Mouse (Mus musculus) hindbrain, postnatal 0 days (tissue): ENCODE data around the gene Atg10. TPM values are rescaled to one million over a fixed set of nuclear protein-coding genes. Genes with fewer than 3 reads are reported as not detected.

Experiments
- ATAC-seq: fragments of 200-750 bp; cut with Nextera tagmentation; 2 replicates; pipeline ENCODE4 v1.8.0; 2017; ENCODE audit warnings: mild to moderate bottlenecking, moderate TSS enrichment, moderate library complexity
- DNase-seq: peaks from one replicate; pipeline ENCODE4 v3.0.0-alpha.2; 2015; ENCODE audit warnings: low spot score
- H3K27ac ChIP-seq: fragments of 300-500 bp; sonication (generic); 2 replicates; pipeline ENCODE4 v1.5.1; 2014; ENCODE audit warnings: mild to moderate bottlenecking
- H3K27me3 ChIP-seq: fragments of 300-500 bp; sonication (generic); 2 replicates; pipeline ENCODE4 v1.6.1; 2014; ENCODE audit warnings: low read length, mixed read lengths; ENCODE audit not compliant: insufficient read depth
- H3K36me3 ChIP-seq: fragments of 300-500 bp; sonication (generic); 2 replicates; pipeline ENCODE4 v1.6.1; 2014; ENCODE audit warnings: low read length, mixed read lengths; ENCODE audit not compliant: insufficient read depth
- H3K4me1 ChIP-seq: fragments of 300-500 bp; sonication (generic); 2 replicates; pipeline ENCODE4 v1.6.1; 2014; ENCODE audit warnings: antibody characterized with exemption, low read length, mixed read lengths; ENCODE audit not compliant: insufficient read depth
- H3K4me2 ChIP-seq: fragments of 300-500 bp; sonication (generic); 2 replicates; pipeline ENCODE4 v1.6.1; 2014; ENCODE audit warnings: low read depth, mild to moderate bottlenecking, low read length, moderate library complexity, mixed read lengths
- H3K4me3 ChIP-seq: fragments of 300-500 bp; sonication (generic); 2 replicates; pipeline ENCODE4 v1.5.1; 2014; ENCODE audit warnings: low read length
- H3K9ac ChIP-seq: fragments of 300-500 bp; sonication (generic); replicated peaks from 2 replicates; pipeline ENCODE4 v1.6.1; 2014; ENCODE audit warnings: mild to moderate bottlenecking, low read length, moderate library complexity, mixed read lengths
- H3K9me3 ChIP-seq: fragments of 300-500 bp; sonication (generic); 2 replicates; pipeline ENCODE4 v1.6.1; 2016; ENCODE audit warnings: low read length, mixed read lengths
- CTCF ChIP-seq: IDR thresholded peaks from 2 replicates; pipeline ENCODE4 v1.5.1; 2016; ENCODE audit warnings: antibody characterized with exemption, control low read depth, low read depth
- WGBS: fragments of 180-500 bp; shearing (Covaris S2); extraction: QIAGEN DNeasy Blood & Tissue Kit; methylation state at CpG from one replicate; pipeline ENCODE4 v1.1.7; 2014; 5-methylcytosine and 5-hydroxymethylcytosine counted together
- polyA plus RNA-seq: library from polyadenylated mRNA; unstranded; fragments of >200 nt; fragmentation: Nextera tagmentation; extraction: Ambion mirVana; gene quantifications from 2 replicates; pipeline ENCODE4 v1.2.1, GENCODE M21; 2015
- total RNA-seq: library from RNA; depleted of rRNA; stranded (reverse); fragments of >200 nt; gene quantifications from 2 replicates; pipeline ENCODE4 v1.2.3, GENCODE M21; 2014

The Atg10 gene
- total and polyA plus RNA-seq, 2 experiments from 2014 or later, result 5.2 to 13.9 TPM

DNA sequence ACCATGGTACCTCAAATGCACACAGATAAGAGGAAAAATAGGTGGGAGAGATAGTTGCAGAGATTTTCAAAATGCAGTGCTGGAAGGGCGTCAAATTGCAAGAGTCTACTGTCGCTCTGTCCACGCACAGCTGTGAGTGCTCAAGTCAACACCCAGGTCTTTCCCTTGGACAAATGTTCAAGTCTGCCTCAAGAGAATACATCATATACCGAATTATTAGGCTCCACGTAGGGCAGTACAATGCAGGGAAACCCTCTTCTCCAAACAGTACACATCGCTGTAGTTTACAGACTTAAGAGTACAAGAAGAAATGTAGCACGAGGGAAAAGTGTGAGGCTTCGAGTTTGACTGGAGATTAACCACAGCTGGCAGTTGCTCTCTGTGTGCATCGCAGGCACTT is 200.3 kb downstream of the Atg10 start:
- Histone ChIP-seq H3K4me2 (no peak overlapping the region), H3K4me1 (no peaks in the 10 kb centered on the region), H3K27me3 (no peaks in the 10 kb centered on the region), H3K4me3 (no peak overlapping the region), H3K36me3 (no peaks in the 10 kb centered on the region), H3K9ac (no peak overlapping the region), H3K27ac (no peak overlapping the region), H3K9me3 (no peaks in the 10 kb centered on the region)
- TF ChIP-seq CTCF, result no peak
- DNase-seq, result no peak
- ATAC-seq, result no peak
- 90% methylated on average over 9 of the region's 9 CpGs for WGBS

DNA sequence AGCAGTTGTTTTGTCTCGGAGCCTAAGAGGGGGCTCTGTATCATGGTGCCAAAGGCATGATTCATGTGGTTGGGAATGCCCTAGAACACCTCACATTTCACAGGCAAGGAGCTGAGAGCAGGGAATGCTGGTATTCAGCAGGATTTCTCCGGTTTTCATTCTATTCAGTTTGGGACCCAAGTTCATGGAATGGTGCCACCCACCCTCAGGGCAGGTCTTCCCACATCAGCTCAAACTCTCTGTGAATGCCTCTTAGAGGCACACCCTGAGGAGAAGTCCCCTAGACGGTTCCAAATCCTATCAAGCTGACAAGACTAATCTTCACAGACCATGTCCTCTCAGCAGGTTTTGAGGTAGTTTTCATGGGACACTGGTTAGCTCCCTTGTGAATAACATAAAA is 211.9 kb downstream of the Atg10 start:
- no peak for DNase-seq
- H3K27me3 ChIP-seq, result no peaks in the 10 kb centered on the region
- no peak for TF ChIP-seq CTCF
- no peak overlapping the region for H3K27ac ChIP-seq
- H3K9ac ChIP-seq, result no peak overlapping the region
- no peaks in the 10 kb centered on the region for H3K9me3 ChIP-seq
- no peaks in the 10 kb centered on the region for H3K36me3 ChIP-seq
- WGBS, result 50% methylated on average over 3 of the region's 3 CpGs
- no peak for ATAC-seq
- H3K4me2 ChIP-seq, result no peak overlapping the region
- no peaks in the 10 kb centered on the region for H3K4me1 ChIP-seq
- H3K4me3 ChIP-seq, result no peak overlapping the region

DNA sequence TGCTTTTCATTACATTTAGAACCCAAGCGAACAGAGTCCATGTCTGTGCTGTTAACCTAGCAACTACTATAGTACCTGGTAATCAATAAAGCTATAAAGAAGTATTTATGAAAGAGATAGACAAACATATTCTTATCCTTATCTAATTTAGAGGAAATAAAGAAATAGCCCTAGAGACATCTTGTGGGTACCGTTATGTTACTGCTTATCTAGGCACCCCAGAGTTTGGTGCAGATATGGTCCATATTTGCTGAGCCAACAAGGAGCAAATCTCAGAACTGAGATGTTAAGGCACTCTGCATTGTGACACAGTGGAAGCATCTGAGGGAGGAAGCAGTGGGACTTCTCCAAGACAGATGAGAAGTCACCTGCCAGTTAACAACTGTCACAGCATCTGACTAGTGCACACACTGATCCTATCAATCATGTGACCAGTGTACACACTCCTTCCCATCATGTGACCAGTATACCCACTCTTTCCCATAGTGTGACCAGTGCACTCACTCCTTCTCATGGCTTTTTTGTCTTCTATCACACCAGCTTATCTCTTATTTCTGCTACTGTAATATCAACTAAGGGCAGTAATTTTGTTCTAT is 228.6 kb downstream of the Atg10 start:
- Histone ChIP-seq H3K4me3 (no peak overlapping the region), H3K27me3 (no peaks in the 10 kb centered on the region), H3K27ac (no peak overlapping the region), H3K4me2 (no peak overlapping the region), H3K9me3 (no peaks in the 10 kb centered on the region), H3K9ac (no peak overlapping the region), H3K4me1 (no peaks in the 10 kb centered on the region), H3K36me3 (no peaks in the 10 kb centered on the region)
- ATAC-seq (no peak), DNase-seq (no peak)
- no peak for TF ChIP-seq CTCF
- WGBS, result 91% methylated on average over 2 of the region's 2 CpGs

DNA sequence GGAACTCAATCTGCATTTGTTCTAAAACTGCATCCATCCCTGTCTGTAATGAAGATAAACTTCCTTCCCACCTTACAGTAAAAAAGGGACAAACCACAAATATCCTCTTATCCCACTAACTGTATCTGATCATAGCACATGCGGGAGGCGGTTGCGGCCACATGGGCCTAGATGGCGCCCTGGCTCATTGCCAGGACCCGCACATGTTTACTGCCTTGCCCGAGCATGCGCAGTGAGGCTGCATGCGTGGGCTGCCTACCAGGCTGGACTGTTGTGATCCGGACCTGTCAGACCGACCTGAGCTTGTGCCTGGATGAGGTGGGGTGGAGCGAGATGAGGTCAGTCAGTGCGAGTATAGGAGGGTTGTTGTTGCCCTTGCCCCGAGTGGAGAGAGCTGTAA is 230.2 kb downstream of the Atg10 start:
- no peak for TF ChIP-seq CTCF
- Histone ChIP-seq H3K4me3 (no peak overlapping the region), H3K27me3 (no peaks in the 10 kb centered on the region), H3K27ac (no peak overlapping the region), H3K36me3 (no peaks in the 10 kb centered on the region), H3K4me1 (no peaks in the 10 kb centered on the region), H3K9ac (no peak overlapping the region), H3K4me2 (no peak overlapping the region), H3K9me3 (no peaks in the 10 kb centered on the region)
- no peak for DNase-seq
- 90% methylated on average over 13 of the region's 13 CpGs for WGBS
- no peak for ATAC-seq

DNA sequence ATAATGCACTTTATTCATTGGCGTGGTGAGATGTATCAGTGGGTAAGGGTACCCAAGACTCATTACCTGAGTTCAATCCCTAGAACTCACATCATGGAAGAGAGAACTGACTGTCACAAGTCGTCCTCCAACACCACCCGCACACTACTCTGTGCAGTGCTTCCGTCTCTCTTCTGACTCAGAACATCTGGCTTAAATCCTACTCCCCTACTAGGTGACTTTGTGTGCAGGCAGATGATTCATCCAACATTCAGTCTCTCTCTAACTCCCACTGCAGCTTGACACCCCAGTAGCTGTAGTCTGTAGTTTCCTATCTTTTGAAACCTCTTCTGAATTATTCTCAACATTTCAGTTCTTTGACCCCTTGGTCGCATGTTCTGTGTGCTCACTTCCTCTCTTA is 230.8 kb downstream of the Atg10 start:
- Histone ChIP-seq H3K9ac (no peak overlapping the region), H3K4me3 (no peak overlapping the region), H3K9me3 (no peaks in the 10 kb centered on the region), H3K4me2 (no peak overlapping the region), H3K27me3 (no peaks in the 10 kb centered on the region), H3K36me3 (no peaks in the 10 kb centered on the region), H3K27ac (no peak overlapping the region), H3K4me1 (no peaks in the 10 kb centered on the region)
- DNase-seq (no peak), ATAC-seq (no peak)
- TF ChIP-seq CTCF, result no peak
- 93% methylated on average over 5 of the region's 5 CpGs for WGBS

DNA sequence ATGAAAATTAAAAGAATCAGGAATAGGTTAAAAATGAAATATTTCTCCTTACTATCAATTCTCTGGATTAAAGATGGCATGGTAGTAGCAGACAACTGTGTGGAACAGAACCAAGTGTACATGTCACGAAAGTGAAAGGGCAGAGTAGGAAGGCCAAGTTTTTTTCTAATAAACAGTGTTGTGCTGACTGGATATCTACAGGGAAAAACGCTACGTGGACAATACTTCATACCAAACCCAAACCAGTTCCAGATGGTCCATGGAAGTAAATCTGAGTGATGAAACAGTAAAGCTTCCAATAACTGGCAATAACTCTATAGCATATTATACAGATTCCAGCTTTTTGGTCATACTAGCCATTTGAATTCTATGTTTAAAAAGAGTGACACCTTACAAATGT is 235.5 kb downstream of the Atg10 start:
- H3K9ac ChIP-seq, result no peak overlapping the region
- DNase-seq (no peak), ATAC-seq (no peak)
- no peaks in the 10 kb centered on the region for H3K27me3 ChIP-seq
- no peak overlapping the region for H3K4me3 ChIP-seq
- 71% methylated on average over 3 of the region's 3 CpGs for WGBS
- no peaks in the 10 kb centered on the region for H3K9me3 ChIP-seq
- no peaks in the 10 kb centered on the region for H3K36me3 ChIP-seq
- no peak for TF ChIP-seq CTCF
- no peak overlapping the region for H3K4me2 ChIP-seq
- no peaks in the 10 kb centered on the region for H3K4me1 ChIP-seq
- no peak overlapping the region for H3K27ac ChIP-seq

DNA sequence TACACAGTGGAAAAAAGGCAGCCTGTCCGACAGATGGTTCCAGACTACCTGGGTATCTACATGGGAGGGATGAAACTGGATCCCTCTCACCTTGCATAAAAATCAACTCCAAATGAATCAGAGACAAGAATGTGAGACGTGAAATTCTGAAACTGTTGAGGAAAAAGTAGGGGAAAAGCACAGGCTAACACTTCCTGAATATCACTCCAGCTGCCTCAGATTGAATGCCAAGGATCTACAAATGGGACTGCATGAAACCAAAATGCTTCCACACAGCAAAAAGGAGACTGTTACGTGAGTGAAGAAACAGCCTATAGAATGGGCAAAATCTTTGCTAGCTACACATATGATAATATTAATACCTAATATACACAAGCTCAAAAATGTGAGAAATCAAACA is 238.4 kb downstream of the Atg10 start:
- Histone ChIP-seq H3K27me3 (no peaks in the 10 kb centered on the region), H3K4me2 (no peak overlapping the region), H3K27ac (no peak overlapping the region), H3K36me3 (no peaks in the 10 kb centered on the region), H3K4me3 (no peak overlapping the region), H3K9ac (no peak overlapping the region), H3K9me3 (no peaks in the 10 kb centered on the region), H3K4me1 (no peaks in the 10 kb centered on the region)
- WGBS, result 86% methylated on average over 3 of the region's 3 CpGs
- no peak for TF ChIP-seq CTCF
- ATAC-seq, result no peak
- no peak for DNase-seq
